Mouse (Mus musculus) stomach, embryonic 15.5 days (tissue): Measurements from ENCODE around the gene Htr2c. TPM values are rescaled to one million over a fixed set of nuclear protein-coding genes. Genes with fewer than 3 reads are reported as not detected.

Experiments
- ATAC-seq: fragments of 200-750 bp; cut with Nextera tagmentation; 2 replicates; pipeline ENCODE4 v1.8.0; 2017; ENCODE audit warnings: low read depth, moderate number of reproducible peaks, moderate TSS enrichment; ENCODE audit not compliant: insufficient read depth, low FRiP score
- H3K27ac ChIP-seq: fragments of 300-500 bp; sonication (generic); 2 replicates; pipeline ENCODE4 v1.5.1; 2015; ENCODE audit warnings: mild to moderate bottlenecking, inconsistent platforms
- H3K27me3 ChIP-seq: fragments of 300-500 bp; sonication (generic); replicated peaks from 2 replicates; pipeline ENCODE4 v1.6.1; 2015; ENCODE audit warnings: inconsistent platforms
- H3K36me3 ChIP-seq: fragments of 300-500 bp; sonication (generic); 2 replicates; pipeline ENCODE4 v1.6.1; 2015; ENCODE audit warnings: inconsistent platforms
- H3K4me1 ChIP-seq: fragments of 300-500 bp; sonication (generic); 2 replicates; pipeline ENCODE4 v1.6.1; 2015; ENCODE audit warnings: inconsistent platforms
- H3K4me2 ChIP-seq: fragments of 300-500 bp; sonication (generic); 2 replicates; pipeline ENCODE4 v1.6.1; 2015; ENCODE audit warnings: mild to moderate bottlenecking, inconsistent platforms
- H3K4me3 ChIP-seq: fragments of 300-500 bp; sonication (generic); replicated peaks from 2 replicates; pipeline ENCODE4 v1.5.1; 2015; ENCODE audit warnings: inconsistent platforms
- H3K9ac ChIP-seq: fragments of 300-500 bp; sonication (generic); 2 replicates; pipeline ENCODE4 v1.6.1; 2015; ENCODE audit warnings: inconsistent platforms
- H3K9me3 ChIP-seq: fragments of 300-500 bp; sonication (generic); 2 replicates; pipeline ENCODE4 v1.6.1; 2016; ENCODE audit warnings: inconsistent platforms
- WGBS: fragments of 180-500 bp; shearing (Covaris S2); methylation state at CpG from one replicate; pipeline ENCODE4 v1.1.7; 2015; 5-methylcytosine and 5-hydroxymethylcytosine counted together
- microRNA counts: library from miRNA; unstranded; fragments of <30 nt; microRNA quantifications from one replicate; lab custom pipeline; 2016
- microRNA-seq: library from miRNA; unstranded; fragments of <30 nt; microRNA quantifications from one replicate; pipeline ENCODE4, GENCODE M21; 2016
- polyA plus RNA-seq: library from polyadenylated mRNA; unstranded; fragments of >200 nt; fragmentation: Nextera tagmentation; extraction: Ambion mirVana; gene quantifications from 2 replicates; pipeline ENCODE4 v1.2.1, GENCODE M21; 2015

Htr2c gene
- polyA plus RNA-seq, 1 experiment from 2014 or later: not detected

DNA sequence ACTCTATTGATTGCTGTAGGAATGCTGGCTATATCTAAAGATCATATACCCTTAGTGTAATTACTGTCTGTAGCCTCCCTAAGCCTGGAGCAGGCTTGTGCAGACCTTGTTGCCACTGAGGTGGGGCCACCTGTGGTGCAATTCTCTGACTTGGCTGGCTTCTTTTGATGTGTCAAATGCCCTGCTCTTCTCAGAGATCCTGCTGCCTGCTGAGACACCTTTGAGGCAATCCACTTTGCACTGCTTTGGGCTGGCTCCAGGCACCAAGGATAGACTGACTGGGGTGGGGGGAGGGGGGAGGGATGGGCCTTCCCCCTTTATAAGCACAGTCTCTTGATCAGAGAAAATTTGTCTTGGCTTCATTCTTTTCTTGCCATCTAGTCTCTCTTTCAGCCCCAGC lies 252.9 kb downstream of the Htr2c start:
- no peak overlapping the region for H3K4me2 ChIP-seq
- H3K4me1 ChIP-seq: no peaks in the 10 kb centered on the region
- no peaks in the 10 kb centered on the region for H3K36me3 ChIP-seq
- H3K4me3 ChIP-seq: no peak overlapping the region
- no peaks in the 10 kb centered on the region for H3K9me3 ChIP-seq
- no peak overlapping the region for H3K27ac ChIP-seq
- H3K27me3 ChIP-seq: no peaks in the 10 kb centered on the region
- ATAC-seq: no peak
- no peak overlapping the region for H3K9ac ChIP-seq

DNA sequence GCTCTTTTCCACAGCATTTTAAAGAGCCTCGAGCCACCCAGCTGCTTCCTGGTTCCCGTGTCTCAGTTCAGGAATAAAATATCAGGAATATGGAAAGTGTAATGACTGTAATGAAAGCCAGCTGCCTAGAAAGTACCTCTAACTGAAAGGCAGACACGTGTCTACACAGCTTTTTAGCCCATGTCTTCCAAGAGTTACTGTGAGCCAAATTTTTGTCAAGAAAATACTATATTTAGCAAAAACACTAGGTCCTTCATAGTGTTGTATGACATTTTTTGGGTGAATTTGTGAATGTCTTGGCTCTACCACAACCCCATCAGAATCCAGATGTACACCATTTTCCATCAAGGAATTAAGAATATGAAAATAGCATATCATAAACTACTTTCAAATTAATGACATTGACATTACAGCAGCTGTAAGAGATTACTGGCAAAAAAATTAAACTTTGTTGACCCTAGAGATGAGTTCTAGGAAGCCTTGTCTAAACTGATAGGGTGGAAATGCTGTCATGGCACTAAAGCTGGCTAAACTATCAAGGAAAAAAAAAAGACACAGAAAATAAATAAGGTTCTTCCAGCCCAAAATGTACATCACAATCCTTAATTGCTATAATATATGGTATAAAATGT lies 255.2 kb downstream of the Htr2c start:
- no peak overlapping the region for H3K27ac ChIP-seq
- H3K9me3 ChIP-seq: no peaks in the 10 kb centered on the region
- WGBS: 45% methylated on average over 3 of the region's 3 CpGs
- no peak overlapping the region for H3K9ac ChIP-seq
- H3K36me3 ChIP-seq: no peaks in the 10 kb centered on the region
- ATAC-seq: no peak
- H3K4me1 ChIP-seq: no peaks in the 10 kb centered on the region
- H3K27me3 ChIP-seq: no peaks in the 10 kb centered on the region
- no peak overlapping the region for H3K4me3 ChIP-seq
- no peak overlapping the region for H3K4me2 ChIP-seq

DNA sequence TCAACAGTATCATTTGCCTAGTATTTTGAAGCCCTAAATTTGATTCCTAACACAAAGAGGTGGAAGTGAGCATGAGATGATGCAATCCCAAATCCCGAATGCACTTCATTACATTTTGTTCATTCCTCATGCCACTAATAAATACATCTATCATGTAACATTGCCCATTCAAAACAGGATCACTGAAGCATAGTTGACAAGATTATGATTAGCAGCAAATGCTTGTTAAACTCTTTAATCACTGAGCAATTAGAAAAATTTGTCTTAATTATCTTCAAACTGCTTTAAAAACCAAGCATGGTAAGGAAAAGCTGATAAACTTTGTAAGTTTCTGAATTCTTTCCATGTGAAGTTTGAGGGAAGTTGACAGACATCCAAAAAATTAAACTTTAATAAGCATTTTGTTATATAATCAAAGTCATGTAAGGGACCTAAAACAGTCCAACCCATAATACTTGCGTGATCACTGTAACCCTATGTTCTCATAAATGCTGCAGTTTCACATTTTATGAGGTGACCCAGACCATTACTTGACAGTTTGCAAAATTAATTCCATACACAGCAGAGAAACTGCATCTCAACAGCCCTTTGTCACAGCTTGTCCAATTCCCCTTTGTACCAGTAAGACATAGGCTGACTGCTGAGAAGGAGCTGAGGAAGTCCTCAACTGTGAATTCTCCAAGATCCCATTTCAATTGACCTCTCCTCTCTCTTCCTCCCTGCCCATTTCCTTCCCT lies 276.7 kb downstream of the Htr2c start:
- no peak overlapping the region for H3K4me3 ChIP-seq
- H3K27me3 ChIP-seq: no peaks in the 10 kb centered on the region
- no peaks in the 10 kb centered on the region for H3K9me3 ChIP-seq
- no peaks in the 10 kb centered on the region for H3K4me1 ChIP-seq
- H3K4me2 ChIP-seq: no peak overlapping the region
- ATAC-seq: no peak
- 62% methylated on average over 2 of the region's 2 CpGs for WGBS
- no peaks in the 10 kb centered on the region for H3K36me3 ChIP-seq
- H3K27ac ChIP-seq: no peak overlapping the region
- no peak overlapping the region for H3K9ac ChIP-seq

MicroRNAs within 50 kb of the gene (microRNA counts, 519-probe panel; counts per million panel counts)
- 2,324 counts per million, percentile 46 among the panel's probes with 10 or more counts for microRNA mmu-miR-448 (lab: Ali Mortazavi, UCI)
- 1,912 counts per million, percentile 18 among the panel's probes with 10 or more counts for microRNA mmu-miR-764-3p (lab: Ali Mortazavi, UCI)
- microRNA mmu-miR-764-5p (lab: Ali Mortazavi, UCI): 2,569 counts per million, percentile 61 among the panel's probes with 10 or more counts

Small RNAs within 50 kb of the gene (microRNA-seq; reads per million reads assigned to microRNA genes)
- not detected for gene Gm22650
- gene Gm24627: not detected
- 2.3 reads per million, percentile 6 among the genes with 10 or more reads in this experiment for gene Mir1264
- 12.6 reads per million, percentile 28 among the genes with 10 or more reads in this experiment for gene Mir1298
- not detected for gene Mir1912
- gene Mir448: 1.4 reads per million
- not detected for gene Mir764
